ENCODE assay signal across 20 mouse cellular contexts in genomic region chr13:109519966-109520646, GRCm38 (mm10).
DNase-seq lines count a peak whose midpoint lies in the region; ATAC-seq lines count a peak whose summit lies in the region.
"Had no signal": no experiment of that assay in that cellular context is flagged by ENCODE, and none has a peak within 500 bp of the region (broad histone marks: within the 10 kb centered on the region; RNA-seq: fewer than 3 reads in every experiment).

No protein-coding gene starts in this region.

- no peaks in the 10 kb centered on the region for H3K27me3 ChIP-seq in forebrain, embryonic 15.5 days
- no peaks in the 10 kb centered on the region for H3K27me3 ChIP-seq in forebrain, embryonic 10.5 days (ENCODE audit: poor library complexity, severe bottlenecking)
- H3K27me3 ChIP-seq: CH12.LX; embryonic facial prominence, embryonic 13.5 days; embryonic facial prominence, embryonic 15.5 days had no signal

- peak; percentile 74 for ATAC-seq in cerebellum, adult (ENCODE audit: insufficient number of reproducible peaks, low FRiP score, low TSS enrichment)
- ATAC-seq in forebrain, embryonic 15.5 days (replicated peaks), result 0 out of 2 replicates have a peak, but pooled peaks have one; percentile 29
- ATAC-seq: CD4-positive, CD25-positive, alpha-beta regulatory T cell, adult 4 months; Patski had no signal

- H3K36me3 ChIP-seq in forebrain, embryonic 15.5 days, result no peaks in the 10 kb centered on the region
- H3K36me3 ChIP-seq in forebrain, embryonic 10.5 days (replicated peaks), result no peaks in the 10 kb centered on the region
- H3K36me3 ChIP-seq: embryonic facial prominence, embryonic 13.5 days; embryonic facial prominence, embryonic 15.5 days; G1E had no signal

- H3K27ac ChIP-seq in forebrain, embryonic 15.5 days (replicated peaks), result peak overlapping the region; percentile 31; the same call in 1 of the 2 replicates
- H3K27ac ChIP-seq in forebrain, embryonic 10.5 days, result no peak overlapping the region
- H3K27ac ChIP-seq: embryonic facial prominence, embryonic 13.5 days; embryonic facial prominence, embryonic 15.5 days; gastrocnemius, adult 2 months had no signal

- H3K9ac ChIP-seq in forebrain, embryonic 15.5 days (replicated peaks), result no peak overlapping the region
- H3K9ac ChIP-seq: embryonic facial prominence, embryonic 13.5 days; embryonic facial prominence, embryonic 15.5 days had no signal

- no peaks in the 10 kb centered on the region; the same call in 1 of the 2 replicates for H3K9me3 ChIP-seq in forebrain, embryonic 15.5 days
- H3K9me3 ChIP-seq in forebrain, embryonic 10.5 days, result no peaks in the 10 kb centered on the region
- H3K9me3 ChIP-seq: embryonic facial prominence, embryonic 13.5 days; embryonic facial prominence, embryonic 15.5 days; G1E had no signal

- 76% methylated on average over 2 of the region's 2 CpGs for WGBS in forebrain, embryonic 15.5 days
- WGBS in forebrain, embryonic 10.5 days, result 86% methylated on average over 2 of the region's 2 CpGs

- peaks cover 6% of the 10 kb centered on the region; the same call in 1 of the 2 replicates for H3K4me1 ChIP-seq in forebrain, embryonic 15.5 days
- H3K4me1 ChIP-seq in forebrain, embryonic 10.5 days, result peaks cover 5% of the 10 kb centered on the region
- H3K4me1 ChIP-seq: embryonic facial prominence, embryonic 13.5 days; embryonic facial prominence, embryonic 15.5 days had no signal

- H3K4me3 ChIP-seq in forebrain, embryonic 15.5 days, result no peak overlapping the region
- H3K4me3 ChIP-seq in forebrain, embryonic 10.5 days, result no peak overlapping the region
- H3K4me3 ChIP-seq: embryonic facial prominence, embryonic 13.5 days; embryonic facial prominence, embryonic 15.5 days; erythroblast, embryonic 14.5 days; gastrocnemius, adult 2 months had no signal

- no peak overlapping the region for H3K4me2 ChIP-seq in forebrain, embryonic 15.5 days (replicated peaks)
- H3K4me2 ChIP-seq: embryonic facial prominence, embryonic 13.5 days; embryonic facial prominence, embryonic 15.5 days had no signal

- DNase-seq in cerebellum, postnatal 25 days, result no peak
- DNase-seq in cerebellum, adult 9-11 months, result peak; percentile 18
- no peak for DNase-seq in cerebellum, postnatal 36 days
- DNase-seq in forebrain, embryonic 10.5 days (ENCODE audit: extremely low spot score, low spot score), result no peak
- DNase-seq in brain, adult 2 months (ENCODE audit: low read depth, low spot score), result peak; percentile 69
- no peak for DNase-seq in neural tube, embryonic 10.5 days (ENCODE audit: extremely low spot score, low spot score)
- DNase-seq: adrenal gland, adult 2 months; adrenal gland, postnatal 25 days; cerebellum, adult 11-12 months; gastrocnemius, adult 2 months; gastrocnemius, postnatal 10 days had no signal

Comparison
In these comparisons a context has a peak if more than half of its experiments do, and no peak if none do; other contexts are left out.
1. DNase-seq: peak in cerebellum, adult 9-11 months (single experiment) and brain, adult 2 months (single experiment); none in cerebellum, postnatal 25 days (0 of 2), cerebellum, postnatal 36 days (0 of 2), forebrain, embryonic 10.5 days (single experiment) and neural tube, embryonic 10.5 days (single experiment).